Comparison of ENCODE assay signal across 9 mouse cellular contexts in genomic region chr3:28562612-28563332, GRCm38 (mm10).
DNase-seq lines count a peak whose midpoint lies in the region; ATAC-seq lines count a peak whose summit lies in the region.
"Had no signal": no experiment of that assay in that cellular context is flagged by ENCODE, and none has a peak within 500 bp of the region (broad histone marks: within the 10 kb centered on the region; RNA-seq: fewer than 3 reads in every experiment).

No protein-coding gene starts in this region.

- intact Hi-C loops in heart, postnatal 10 days (cut with DNase I), result loop anchor here (1.0 to 10.0 kb wide), 3 partner anchors 75 to 578 kb away; no protein-coding TSS in a partner anchor

- ATAC-seq in forebrain, embryonic 16.5 days, result no peak

- no peak overlapping the region for H3K4me2 ChIP-seq in forebrain, embryonic 16.5 days (ENCODE audit: low read length)

- H3K4me3 ChIP-seq in forebrain, embryonic 10.5 days, result no peak overlapping the region
- no peak overlapping the region for H3K4me3 ChIP-seq in forebrain, embryonic 16.5 days (replicated peaks; ENCODE audit: low read length)
- H3K4me3 ChIP-seq: myocyte had no signal

- no peaks in the 10 kb centered on the region for H3K27me3 ChIP-seq in forebrain, embryonic 10.5 days (ENCODE audit: poor library complexity, severe bottlenecking)
- no peaks in the 10 kb centered on the region for H3K27me3 ChIP-seq in forebrain, embryonic 16.5 days (replicated peaks; ENCODE audit: control insufficient read depth, insufficient read depth, low read length)

- H3K9ac ChIP-seq in forebrain, embryonic 16.5 days (replicated peaks; ENCODE audit: low read depth, low read length), result no peak overlapping the region

- no peaks in the 10 kb centered on the region; the same call in 1 of the 2 replicates for H3K36me3 ChIP-seq in forebrain, embryonic 10.5 days (replicated peaks)
- H3K36me3 ChIP-seq in forebrain, embryonic 16.5 days (ENCODE audit: control insufficient read depth, insufficient read depth), result peaks cover 3% of the 10 kb centered on the region; the same call in 1 of the 2 replicates

- H3K4me1 ChIP-seq in forebrain, embryonic 10.5 days, result peaks cover 5% of the 10 kb centered on the region; the same call in 1 of the 2 replicates
- peaks cover 29% of the 10 kb centered on the region for H3K4me1 ChIP-seq in forebrain, embryonic 16.5 days (replicated peaks; ENCODE audit: control insufficient read depth, insufficient read depth, low read length)

- DNase-seq in forebrain, embryonic 10.5 days (ENCODE audit: extremely low spot score, low spot score), result peak; percentile 25
- DNase-seq in urinary bladder, postnatal 14 days (ENCODE audit: low spot score), result peak; percentile 20
- DNase-seq in urinary bladder, adult 18-20 months (ENCODE audit: low spot score in 2 of 2), result no peak
- peak; percentile 23 to 39 for DNase-seq in heart, postnatal 10 days
- peak; percentile 32 for DNase-seq in lung, postnatal 10 days
- no peak for DNase-seq in layer of hippocampus, postnatal 36 days
- no peak for DNase-seq in layer of hippocampus, adult 8-10 months (ENCODE audit: low spot score in 2 of 2)

- 75% methylated on average over 10 of the region's 10 CpGs for WGBS in forebrain, embryonic 10.5 days
- WGBS in forebrain, embryonic 16.5 days, result 76% methylated on average over 10 of the region's 10 CpGs

- H3K27ac ChIP-seq in forebrain, embryonic 10.5 days, result no peak overlapping the region
- H3K27ac ChIP-seq in forebrain, embryonic 16.5 days (ENCODE audit: low read length), result no peak overlapping the region

- no peaks in the 10 kb centered on the region for H3K9me3 ChIP-seq in forebrain, embryonic 10.5 days
- H3K9me3 ChIP-seq in forebrain, embryonic 16.5 days (ENCODE audit: control insufficient read depth, low read length), result no peaks in the 10 kb centered on the region

Comparison
In these comparisons a context has a peak if more than half of its experiments do, and no peak if none do; other contexts are left out.
1. DNase-seq: peak in forebrain, embryonic 10.5 days (single experiment), urinary bladder, postnatal 14 days (single experiment), heart, postnatal 10 days (2 of 2) and lung, postnatal 10 days (single experiment); none in urinary bladder, adult 18-20 months (0 of 2), layer of hippocampus, postnatal 36 days (0 of 2) and layer of hippocampus, adult 8-10 months (0 of 2).